Mouse (Mus musculus): Measurements from ENCODE around the gene Best3.
A peak's percentile ranks its signal among the peaks of the same experiment; 100 is the strongest.

Best3 gene

DNA sequence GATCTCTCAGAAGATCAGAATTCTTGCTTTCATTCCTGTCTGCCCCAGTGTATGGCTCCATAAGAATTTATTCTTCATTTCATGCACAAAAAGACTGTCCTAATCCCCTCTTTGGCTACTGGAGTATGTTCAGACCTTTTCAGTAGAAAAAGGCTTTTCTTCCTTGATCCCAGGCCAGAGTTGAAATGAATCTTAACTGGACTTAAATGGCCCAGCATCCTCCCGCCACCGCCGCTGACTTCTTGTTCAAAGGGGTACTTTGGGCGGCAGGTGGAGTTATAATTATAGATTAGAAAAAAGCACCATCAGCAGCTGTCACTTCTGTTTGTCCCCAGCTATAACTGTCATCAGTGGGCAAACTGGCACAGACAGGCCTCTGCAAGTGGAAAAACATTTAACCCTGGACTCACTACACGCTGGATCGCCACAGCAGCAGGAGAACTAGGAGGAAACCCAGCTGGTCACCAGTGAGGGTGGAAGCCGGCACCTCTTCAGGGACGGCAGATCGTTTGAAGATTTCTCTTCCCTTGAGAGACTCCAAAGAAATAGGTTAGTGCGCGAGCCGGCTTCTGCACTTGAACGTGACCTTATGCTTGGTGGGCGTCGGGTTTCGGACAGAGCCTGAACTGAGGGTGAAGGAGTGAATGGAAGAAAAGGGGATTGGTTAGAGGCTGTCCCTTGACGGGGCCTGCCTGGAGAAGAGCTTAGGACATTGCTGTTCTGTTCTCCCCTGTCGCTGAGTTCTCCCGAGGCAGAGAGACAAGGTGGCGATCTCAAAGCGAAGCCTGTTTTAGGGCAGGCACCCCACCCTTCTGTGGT lies at the start of gene Best3:
Gene Best3, plus strand, starts transcription at position 51 of the 819 bp plus-strand sequence.
- no peak for DNase-seq (ENCODE audit: extremely low spot score, low read depth, low spot score)

DNA sequence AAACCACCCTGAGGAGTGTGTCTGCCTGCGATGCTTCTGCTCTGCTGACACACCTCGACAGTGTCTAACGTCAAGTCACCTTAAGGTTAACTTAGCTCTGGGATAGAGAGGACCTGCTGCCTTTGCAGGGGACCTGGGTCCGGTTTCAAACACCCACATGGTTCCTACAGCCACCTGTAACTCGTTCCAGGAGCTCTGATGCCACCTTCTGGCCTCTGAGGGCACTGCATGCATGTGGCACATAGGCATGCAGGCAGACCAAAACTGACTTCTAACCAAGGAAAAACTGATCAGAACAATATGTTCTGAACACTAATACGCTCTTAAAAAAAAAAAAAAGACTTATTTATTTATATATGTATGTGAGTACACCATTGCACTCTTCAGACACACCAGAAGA lies 43.1 kb upstream of the Best3 start:
- DNase-seq (ENCODE audit: extremely low spot score, low read depth, low spot score): no peak

DNA sequence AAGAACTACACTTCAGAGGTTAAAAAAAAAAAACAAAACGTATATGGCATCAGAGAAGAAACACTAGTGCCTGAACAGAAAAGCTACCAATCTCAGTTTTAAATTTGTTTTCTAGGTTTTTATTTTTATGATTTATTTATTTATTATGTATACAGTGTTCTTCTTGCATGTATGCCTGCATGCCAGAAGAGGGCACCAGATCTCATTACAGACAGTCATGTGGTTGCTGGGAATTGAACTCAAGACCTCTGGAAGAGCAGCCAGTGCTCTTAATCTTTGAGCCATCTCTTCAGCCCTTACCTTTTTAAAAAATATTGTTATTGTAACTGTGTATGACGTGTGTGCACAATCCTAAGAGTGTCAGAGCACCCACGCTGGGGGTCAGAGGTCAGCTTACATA lies 42.0 kb upstream of the Best3 start:
- no peak for DNase-seq (ENCODE audit: extremely low spot score, low read depth, low spot score)

DNA sequence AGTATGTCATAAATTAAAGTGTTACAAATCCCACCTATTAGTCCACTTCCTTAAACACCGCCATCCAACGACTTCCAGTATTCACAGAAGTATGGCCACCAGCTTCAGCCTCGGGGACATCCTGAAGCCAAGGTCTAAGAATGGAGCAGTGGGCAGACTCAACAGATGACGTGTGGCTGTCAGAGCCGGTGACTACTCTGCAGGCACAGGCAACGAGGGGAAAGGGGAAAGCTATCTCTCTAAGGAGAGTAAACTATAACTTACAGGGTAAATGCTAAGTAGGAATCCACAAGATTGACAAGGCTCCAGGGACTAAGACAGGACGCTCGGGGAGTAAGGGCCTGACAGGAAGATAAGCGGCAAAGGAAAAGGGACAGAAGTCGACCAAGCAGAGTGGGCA lies 41.2 kb upstream of the Best3 start:
- no peak for DNase-seq (ENCODE audit: extremely low spot score, low read depth, low spot score)

DNA sequence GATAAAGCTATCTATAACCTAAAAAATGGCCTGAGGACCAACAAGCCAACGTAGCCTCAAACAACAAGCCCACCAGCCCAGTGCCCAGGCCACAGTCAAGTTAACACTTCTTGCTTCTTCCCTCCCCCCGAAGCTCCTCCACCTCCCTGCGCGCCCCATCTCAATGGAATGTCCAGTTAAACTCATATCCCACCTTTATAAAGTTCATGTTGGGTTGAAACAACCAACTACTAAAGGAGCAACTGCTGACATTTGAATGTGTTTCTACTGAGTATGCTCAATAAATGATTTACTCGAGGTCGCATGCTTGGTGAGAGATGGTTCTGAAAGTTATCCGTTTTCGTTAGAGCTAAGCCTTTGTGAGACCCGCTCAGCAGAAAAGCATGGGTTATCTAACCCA lies 37.7 kb upstream of the Best3 start:
- no peak for DNase-seq (ENCODE audit: extremely low spot score, low read depth, low spot score)

DNA sequence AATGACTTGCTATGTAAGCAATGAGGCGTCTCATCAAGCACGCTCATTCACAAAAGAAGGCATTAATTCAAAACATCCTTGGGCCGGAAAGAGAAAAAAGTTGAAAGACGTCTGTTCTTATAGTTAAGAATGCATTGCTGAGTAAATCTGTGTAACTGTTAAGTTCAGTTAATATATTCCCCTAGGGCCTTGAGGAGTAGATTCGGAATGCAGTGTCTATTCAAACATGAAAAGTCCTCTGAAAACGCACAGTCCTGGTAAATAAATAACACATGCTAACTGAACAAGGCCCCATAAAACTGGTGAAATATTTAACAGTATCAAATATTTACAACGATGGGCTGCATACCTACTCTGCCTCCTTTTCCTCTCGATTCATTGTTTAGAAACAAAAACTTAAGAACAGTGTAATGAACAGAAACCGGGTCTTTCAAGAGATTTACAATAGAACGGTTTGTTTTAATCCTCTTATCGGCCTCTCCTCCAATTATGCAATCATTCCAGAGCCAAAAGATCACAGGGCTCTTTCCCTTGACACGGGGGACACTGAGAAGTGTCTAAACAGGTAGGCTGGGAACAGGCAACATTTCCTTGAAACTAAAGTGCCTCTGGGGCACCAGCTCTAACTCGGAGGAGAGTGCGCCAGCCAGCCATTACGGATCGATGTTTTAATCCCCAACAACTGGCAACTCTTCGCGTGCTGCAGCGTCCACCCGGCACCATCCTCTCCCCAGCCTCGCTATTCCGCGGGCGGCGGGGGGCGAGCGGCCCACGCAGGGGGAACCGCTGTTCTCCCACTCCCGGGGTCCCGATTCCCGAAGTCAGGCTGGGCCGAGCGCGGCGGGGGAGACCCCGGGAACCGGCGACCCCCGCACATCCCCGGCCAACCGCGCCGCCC lies 36.8 kb upstream of the Best3 start:
- DNase-seq (ENCODE audit: extremely low spot score, low read depth, low spot score): peak; percentile 33

DNA sequence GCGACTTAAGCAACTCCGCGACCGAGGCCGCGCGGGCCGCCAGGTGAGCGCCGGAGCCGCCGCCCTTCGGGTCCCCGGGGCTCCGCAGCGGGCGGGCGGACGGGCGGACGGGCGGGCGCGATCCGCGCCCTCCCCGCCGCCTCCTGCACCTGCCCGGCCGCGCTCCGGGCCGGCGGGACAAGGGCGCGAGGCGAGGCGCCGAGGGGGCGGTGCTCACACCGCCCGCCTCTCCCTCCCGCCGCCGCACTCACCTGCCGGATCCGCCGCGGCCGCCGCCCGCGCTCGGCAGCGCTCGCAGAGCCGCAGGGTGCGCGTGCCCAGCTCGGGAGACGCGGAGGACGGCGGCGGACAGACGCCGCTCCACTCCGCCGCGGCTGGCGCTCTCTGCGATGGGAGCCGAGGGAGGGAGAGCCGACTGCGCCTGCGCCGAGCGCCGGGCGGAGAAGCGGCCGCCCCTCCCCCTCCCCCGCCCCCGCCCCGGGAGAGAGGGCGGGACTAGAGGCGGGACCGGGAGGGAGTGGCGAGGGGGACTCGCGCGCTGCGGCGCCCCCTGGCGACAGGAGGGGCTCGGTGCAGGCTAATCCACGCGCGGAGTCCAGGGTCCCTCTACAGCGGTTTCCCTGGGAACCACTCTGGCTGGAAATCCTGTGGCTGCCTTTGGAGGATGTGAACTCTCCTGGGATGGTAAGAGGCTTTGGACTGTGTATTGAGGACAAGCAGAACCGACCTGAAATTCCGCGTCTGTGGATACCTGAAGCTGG lies 35.9 kb upstream of the Best3 start, which contains the start of gene Rab3ip:
Gene Rab3ip, minus strand, starts transcription at position 761 of the 761 bp plus-strand sequence.
- DNase-seq (ENCODE audit: extremely low spot score, low read depth, low spot score): peak; percentile 77

DNA sequence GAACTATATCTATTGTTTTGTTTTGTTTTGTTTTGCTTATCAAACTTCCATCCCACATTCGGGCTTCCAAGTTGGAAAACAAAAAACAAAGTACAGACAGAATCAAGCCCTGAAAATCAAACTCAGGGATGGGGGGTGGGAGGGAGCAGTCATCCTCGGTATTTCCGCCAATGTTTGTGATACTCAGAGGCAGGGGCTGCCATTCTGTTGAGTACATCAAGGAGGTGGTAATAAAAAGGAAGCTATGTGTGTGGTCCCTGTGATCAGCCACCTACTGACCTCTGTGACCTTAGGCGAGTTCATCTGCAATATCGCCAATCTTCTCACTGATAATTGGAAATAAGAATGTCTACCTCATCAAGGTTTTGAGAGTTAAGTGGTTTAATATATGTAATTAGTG lies 35.2 kb upstream of the Best3 start:
- DNase-seq (ENCODE audit: extremely low spot score, low read depth, low spot score): no peak

DNA sequence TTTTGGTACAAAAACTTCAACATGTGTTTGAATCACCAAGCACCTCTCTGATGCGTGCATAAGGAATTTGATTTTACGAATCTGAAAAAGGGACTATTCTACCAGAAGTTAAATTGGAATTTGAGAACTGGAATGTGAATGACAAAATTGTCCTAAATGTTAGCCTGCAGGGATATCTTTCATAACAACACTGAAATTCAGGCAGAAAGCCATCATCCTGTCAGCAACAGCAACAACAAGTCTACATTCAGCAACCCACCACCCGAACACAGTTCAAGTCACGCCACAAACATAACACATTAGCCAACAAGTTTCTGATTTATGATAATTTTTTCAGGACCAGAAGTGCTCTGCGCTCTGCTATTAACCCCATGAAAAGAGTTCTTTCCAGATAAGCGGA lies 30.9 kb upstream of the Best3 start:
- DNase-seq (ENCODE audit: extremely low spot score, low read depth, low spot score): no peak

DNA sequence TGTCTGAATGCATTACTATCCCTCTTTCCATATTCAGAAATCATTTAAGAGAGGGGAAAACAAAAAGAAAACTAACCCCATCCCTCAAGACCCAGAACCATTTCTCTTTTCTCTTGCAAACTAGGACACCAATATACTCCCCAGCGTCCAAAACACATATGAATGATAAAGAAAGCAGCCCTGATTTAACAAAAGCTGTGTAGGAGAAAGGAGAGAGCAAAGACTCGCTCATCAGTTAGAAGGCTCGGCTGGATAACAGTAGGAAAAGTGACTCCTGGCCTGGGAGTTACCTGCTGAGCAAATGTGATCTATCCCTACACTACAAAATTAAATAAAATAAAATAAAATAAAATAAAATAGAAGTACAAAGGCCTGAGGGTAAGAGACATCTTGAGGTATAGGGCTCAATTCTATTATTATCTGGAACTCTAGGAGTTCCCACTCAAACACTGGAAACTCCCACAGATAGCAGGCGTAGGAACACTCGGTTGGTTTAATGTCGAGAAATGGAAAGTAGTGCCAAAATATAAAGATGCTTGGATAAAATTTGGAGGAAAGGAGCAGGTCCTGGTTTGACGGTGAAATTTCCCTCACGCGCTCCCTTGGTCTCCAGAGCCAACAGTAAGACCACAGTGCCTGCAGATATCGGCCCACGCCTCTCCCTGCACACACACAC lies 29.5 kb upstream of the Best3 start:
- no peak for DNase-seq (ENCODE audit: extremely low spot score, low read depth, low spot score)

DNA sequence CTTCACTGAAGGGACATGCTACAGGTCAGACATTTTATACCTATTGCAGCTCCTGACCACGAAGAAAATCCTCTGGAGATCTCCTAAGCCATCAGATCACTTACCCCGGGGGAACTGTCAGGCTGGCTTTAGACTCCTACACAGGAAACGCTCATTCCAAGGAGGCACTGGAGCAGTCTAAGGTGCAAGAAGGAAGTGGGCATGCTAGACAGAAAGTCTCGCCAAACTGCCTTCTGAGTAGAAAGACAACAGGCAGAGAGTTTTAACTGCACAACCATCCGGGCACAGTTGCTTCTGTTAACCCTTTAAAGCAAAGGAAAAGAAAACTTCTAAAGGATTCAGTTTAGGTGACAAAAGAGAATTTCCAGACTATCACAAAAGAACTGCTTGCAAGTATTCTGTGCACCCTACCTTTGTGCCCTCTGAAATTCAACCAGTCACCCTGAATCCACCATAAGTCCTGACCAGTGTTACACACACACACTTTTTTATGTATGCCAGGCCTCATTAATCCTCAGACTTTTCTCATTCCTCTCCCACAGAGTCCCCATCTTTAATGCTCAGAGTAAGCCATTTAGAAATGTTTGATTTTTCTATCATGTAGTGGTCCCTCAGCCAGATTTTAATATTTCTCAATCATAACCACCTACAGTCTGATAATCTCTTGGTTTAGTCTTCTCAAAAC lies 28.1 kb upstream of the Best3 start:
- DNase-seq (ENCODE audit: extremely low spot score, low read depth, low spot score): no peak

DNA sequence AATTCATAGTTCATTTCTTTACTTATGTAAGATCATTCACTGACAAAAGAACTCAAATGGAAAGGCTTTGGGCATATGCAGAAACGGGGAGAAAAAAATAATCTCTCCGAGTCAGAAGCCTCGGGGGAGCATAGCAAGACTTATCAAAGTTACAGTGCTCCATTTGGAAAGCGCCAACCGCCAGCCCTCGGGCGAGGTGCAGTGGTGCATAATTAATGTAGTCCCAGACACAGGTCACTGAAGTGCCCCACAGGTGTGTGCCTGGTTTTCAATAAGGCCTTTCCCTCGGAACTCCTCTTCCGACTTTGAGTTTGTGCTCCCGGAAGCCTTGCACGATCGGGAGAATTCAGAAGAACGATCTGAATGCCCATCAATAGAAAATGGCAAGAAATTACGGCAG lies 24.0 kb upstream of the Best3 start:
- DNase-seq (ENCODE audit: extremely low spot score, low read depth, low spot score): no peak

DNA sequence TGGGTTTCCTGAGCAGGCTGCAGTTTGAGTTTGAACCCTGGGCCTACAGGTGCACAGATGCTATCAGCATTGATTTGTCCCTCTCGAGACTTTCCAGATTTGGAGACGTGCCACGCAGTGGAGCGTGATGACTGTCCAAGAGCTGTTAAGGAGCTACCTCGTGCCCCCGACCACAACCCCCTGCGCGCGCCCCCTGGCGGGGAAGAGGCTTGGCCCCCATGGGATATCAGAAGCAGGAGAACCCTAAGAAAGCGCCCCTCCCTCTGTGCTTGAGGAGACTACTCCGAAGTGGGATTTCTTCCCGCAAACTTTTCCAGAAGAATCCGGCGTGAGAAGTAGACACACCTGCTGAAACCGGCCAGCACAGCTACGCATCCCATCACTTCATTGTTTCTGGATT lies 23.3 kb upstream of the Best3 start:
- no peak for DNase-seq (ENCODE audit: extremely low spot score, low read depth, low spot score)

DNA sequence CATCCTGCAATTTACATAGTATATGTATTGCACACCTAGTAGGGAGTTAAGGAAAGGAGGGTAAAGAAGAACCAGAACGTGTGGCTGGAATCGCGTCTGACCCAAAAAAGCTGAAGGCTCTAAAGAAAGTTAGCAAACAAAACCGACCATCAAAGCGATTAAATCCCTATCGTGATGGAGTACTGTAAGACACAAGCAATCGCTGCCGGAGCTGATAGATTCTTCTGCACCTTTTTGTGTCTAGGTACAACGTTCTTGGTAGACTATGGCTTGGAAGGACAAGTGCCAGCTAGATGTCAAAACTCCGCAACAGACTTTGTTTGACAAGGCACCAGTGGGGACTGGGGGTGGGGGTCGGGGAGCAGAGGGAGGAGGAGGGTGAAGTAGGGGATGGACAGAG lies 22.0 kb upstream of the Best3 start:
- no peak for DNase-seq (ENCODE audit: extremely low spot score, low read depth, low spot score)

DNA sequence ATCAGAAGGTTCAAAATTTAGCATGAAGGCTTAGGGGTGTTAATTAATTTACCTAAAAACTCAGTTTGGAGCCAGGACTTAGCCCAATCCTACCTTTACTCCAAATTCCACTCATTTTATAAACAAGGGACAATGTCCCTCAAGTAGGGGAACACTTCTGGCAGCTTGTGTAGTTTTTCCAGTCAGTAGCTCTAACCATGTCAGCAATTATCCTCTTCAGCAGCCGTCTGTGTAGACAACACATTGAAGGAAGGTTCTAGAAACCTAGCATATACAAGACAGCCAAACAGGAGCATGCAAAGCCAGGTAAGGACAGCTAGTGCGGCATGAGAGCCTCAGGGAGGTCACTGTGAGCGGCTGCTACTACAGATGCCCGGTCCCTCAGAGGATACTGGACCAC lies 21.5 kb upstream of the Best3 start:
- DNase-seq (ENCODE audit: extremely low spot score, low read depth, low spot score): no peak

DNA sequence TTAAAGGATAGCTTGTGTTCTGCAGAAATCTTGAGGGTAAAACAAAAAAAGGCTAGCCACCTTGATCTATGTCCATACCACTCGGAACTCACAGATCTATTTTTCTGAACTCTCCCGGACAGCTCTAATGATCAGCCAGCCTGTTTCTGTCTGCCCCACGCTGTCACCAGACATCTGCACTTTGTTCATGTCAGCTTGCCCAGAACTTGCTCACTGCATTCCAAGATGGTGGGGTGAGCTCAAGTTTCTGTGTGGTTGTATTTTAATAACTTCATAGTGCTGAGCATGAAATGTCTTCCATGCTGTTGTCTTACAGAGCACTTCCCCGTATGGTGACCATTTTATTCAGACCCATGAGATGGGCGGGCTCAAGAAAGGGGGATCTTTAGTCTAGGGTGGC lies 20.8 kb upstream of the Best3 start:
- no peak for DNase-seq (ENCODE audit: extremely low spot score, low read depth, low spot score)

DNA sequence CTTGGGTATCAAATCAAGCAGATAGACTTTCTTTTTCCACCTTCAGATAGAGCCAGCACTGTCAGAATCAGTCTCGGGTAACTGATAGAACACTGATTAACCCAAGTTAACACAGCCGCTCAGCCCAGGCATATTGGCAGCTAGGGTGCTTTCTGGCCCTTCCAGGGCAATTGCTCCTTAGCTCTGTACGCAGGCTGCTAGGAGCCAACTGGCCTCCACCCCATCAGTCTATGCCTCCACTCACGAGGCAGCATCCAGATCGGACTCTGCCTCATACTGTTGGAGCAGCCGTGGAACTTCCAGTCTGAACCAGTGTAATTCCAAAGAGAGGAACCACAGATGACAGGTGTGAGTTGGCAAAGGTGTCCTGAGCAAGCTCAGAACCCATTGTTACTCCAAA lies 20.0 kb upstream of the Best3 start:
- no peak for DNase-seq (ENCODE audit: extremely low spot score, low read depth, low spot score)

DNA sequence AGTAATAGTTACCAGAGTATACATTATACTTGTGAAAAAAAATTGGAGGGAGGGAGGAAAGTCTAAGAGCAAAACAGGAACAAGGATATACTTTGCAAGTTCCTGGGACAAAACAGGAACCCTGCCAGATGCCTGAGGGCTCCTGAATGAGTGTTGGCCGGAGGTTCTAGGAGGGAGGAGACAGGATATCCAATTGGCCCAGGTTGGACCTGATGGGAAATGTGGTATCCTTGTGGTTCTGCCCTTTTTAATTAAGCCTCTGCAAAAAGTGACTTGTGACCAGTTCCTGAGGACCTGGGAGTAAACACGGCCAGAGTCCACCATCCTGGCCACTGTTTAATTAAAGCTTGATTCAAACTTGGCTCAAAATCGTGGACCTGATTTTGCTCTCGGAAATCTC lies 17.4 kb upstream of the Best3 start:
- no peak for DNase-seq (ENCODE audit: extremely low spot score, low read depth, low spot score)

DNA sequence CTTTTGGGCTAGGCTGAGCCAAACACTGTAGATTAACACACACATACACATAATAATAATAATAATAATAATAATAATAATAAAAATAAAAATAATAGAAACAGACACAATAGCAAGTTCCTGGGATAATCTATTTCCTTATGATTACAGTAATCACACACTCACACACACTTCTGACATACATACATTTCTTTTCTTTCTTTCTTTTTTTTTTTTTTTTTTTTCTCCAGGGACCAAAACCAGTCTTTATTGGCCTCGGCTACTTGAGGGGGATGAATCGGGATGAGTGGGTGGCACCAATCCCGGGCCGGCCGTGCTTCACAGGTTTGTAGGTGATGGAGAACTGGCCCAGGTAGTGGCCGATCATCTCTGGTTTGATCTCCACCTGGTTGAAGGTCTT lies 13.6 kb upstream of the Best3 start, which contains the start of gene Gm10271:
Gene Gm10271, minus strand, starts transcription at position 101 of the 400 bp plus-strand sequence.
- DNase-seq (ENCODE audit: extremely low spot score, low read depth, low spot score): no peak

DNA sequence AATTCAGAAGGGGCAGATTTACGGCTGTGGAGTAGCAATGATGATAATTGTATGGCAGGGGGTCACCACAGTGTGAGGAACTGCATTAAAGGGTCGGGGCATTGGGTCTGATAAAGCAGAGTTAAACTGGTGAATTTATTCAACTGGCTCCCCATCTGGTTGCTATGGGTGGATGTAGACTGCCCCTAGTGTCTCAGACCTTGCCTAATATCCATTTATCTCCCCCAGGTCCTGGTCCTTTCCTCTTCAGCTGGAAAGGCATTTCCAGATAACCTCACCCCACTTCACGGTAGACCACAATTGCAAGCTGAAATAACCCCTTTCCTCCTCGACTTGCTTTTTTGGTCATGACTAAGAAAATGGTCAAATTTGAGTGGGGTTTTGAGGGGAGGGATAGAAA lies 8.7 kb upstream of the Best3 start:
- DNase-seq (ENCODE audit: extremely low spot score, low read depth, low spot score): no peak
